Mouse (Mus musculus) heart, adult 11 months (tissue): ENCODE data around the gene Gm45208.
"Not testable (repeated sequence)": the region's sequence is repeated elsewhere in the genome, so short reads cannot be mapped to it uniquely, and the experiment has no call there.

Source experiments
- DNase-seq: peaks from one replicate; pipeline ENCODE4 v3.0.0; 2022

Gene Gm45208

GRCm38 (mm10) chrX:7728215-7728921, 6.3 kb downstream of the Gm45208 start, which contains the start of gene Praf2:
Praf2 (plus strand) TSS chrX:7728439.
- DNase-seq: peak; percentile 99

GRCm38 (mm10) chrX:7728922-7729265, 6.8 kb downstream of the Gm45208 start:
- peak; percentile 89 for DNase-seq

- DNase-seq: peak; percentile 93
These were observed 11.6 kb downstream of the Gm45208 start for GRCm38 (mm10) chrX:7733571-7734156.

GRCm38 (mm10) chrX:7739336-7740081, 17.5 kb downstream of the Gm45208 start:
- DNase-seq: no peak

- no peak for DNase-seq
These were observed 18.2 kb downstream of the Gm45208 start for GRCm38 (mm10) chrX:7740082-7740819.

- no peak for DNase-seq
These were observed 19.1 kb downstream of the Gm45208 start for GRCm38 (mm10) chrX:7741103-7741502.

- no peak for DNase-seq
These were observed 21.4 kb downstream of the Gm45208 start for GRCm38 (mm10) chrX:7743470-7743869.

GRCm38 (mm10) chrX:7744940-7745339, 22.9 kb downstream of the Gm45208 start:
- DNase-seq: no peak

GRCm38 (mm10) chrX:7745429-7745828, 23.4 kb downstream of the Gm45208 start:
- no peak for DNase-seq

- peak; percentile 97 for DNase-seq
These were observed 28.5 kb downstream of the Gm45208 start, which contains the start of gene Ccdc120 for GRCm38 (mm10) chrX:7750432-7751116. Ccdc120 (minus strand) TSS chrX:7750905.

GRCm38 (mm10) chrX:7753627-7754026, 31.6 kb downstream of the Gm45208 start:
- DNase-seq: not testable (repeated sequence)

- DNase-seq: peak; percentile 100
These were observed 40.3 kb downstream of the Gm45208 start, which contains the start of gene Tfe3 for GRCm38 (mm10) chrX:7762137-7762920. Tfe3 (plus strand) TSS chrX:7762560.

GRCm38 (mm10) chrX:7762921-7763197, 40.8 kb downstream of the Gm45208 start:
- no peak for DNase-seq

GRCm38 (mm10) chrX:7763631-7764393, 41.8 kb downstream of the Gm45208 start:
- peak; percentile 98 for DNase-seq

- DNase-seq: peak; percentile 70
These were observed 42.7 kb downstream of the Gm45208 start for GRCm38 (mm10) chrX:7764657-7765280.

- peak; percentile 92 for DNase-seq
These were observed 43.2 kb downstream of the Gm45208 start for GRCm38 (mm10) chrX:7765281-7765670.

GRCm38 (mm10) chrX:7765764-7766163, 43.7 kb downstream of the Gm45208 start:
- peak; percentile 97 for DNase-seq

GRCm38 (mm10) chrX:7769302-7770017, 47.4 kb downstream of the Gm45208 start:
- DNase-seq: peak; percentile 37

- peak; percentile 67 for DNase-seq
These were observed 50.7 kb downstream of the Gm45208 start for GRCm38 (mm10) chrX:7772766-7773165.
